Mouse (Mus musculus) hindbrain, embryonic 11.5 days (tissue): ENCODE results near the gene Tmem52b. TPM values are rescaled to one million over a fixed set of nuclear protein-coding genes. Genes with fewer than 3 reads are reported as not detected.

ENCODE experiments used
- ATAC-seq: fragments of 200-750 bp; cut with Nextera tagmentation; 2 replicates; pipeline ENCODE4 v1.8.0; 2017; ENCODE audit warnings: mild to moderate bottlenecking, moderate TSS enrichment, moderate library complexity; ENCODE audit not compliant: low FRiP score
- DNase-seq: peaks from one replicate; pipeline ENCODE4 v3.0.0-alpha.2; 2015; ENCODE audit warnings: low spot score
- H3K27ac ChIP-seq: fragments of 300-500 bp; sonication (generic); 2 replicates; pipeline ENCODE4 v1.5.1; 2014; ENCODE audit warnings: mild to moderate bottlenecking, low read depth, low read length
- H3K27me3 ChIP-seq: fragments of 300-500 bp; sonication (generic); 2 replicates; pipeline ENCODE4 v1.6.1; 2014; ENCODE audit warnings: mild to moderate bottlenecking, low read length, moderate library complexity, mixed read lengths; ENCODE audit not compliant: control insufficient read depth, insufficient read depth
- H3K36me3 ChIP-seq: fragments of 300-500 bp; sonication (generic); 2 replicates; pipeline ENCODE4 v1.6.1; 2014; ENCODE audit warnings: mild to moderate bottlenecking, low read length, moderate library complexity, mixed read lengths; ENCODE audit not compliant: control insufficient read depth, insufficient read depth
- H3K4me1 ChIP-seq: fragments of 300-500 bp; sonication (generic); replicated peaks from 2 replicates; pipeline ENCODE4 v1.6.1; 2014; ENCODE audit warnings: low read length, mixed read lengths; ENCODE audit not compliant: control insufficient read depth, insufficient read depth
- H3K4me2 ChIP-seq: fragments of 300-500 bp; sonication (generic); replicated peaks from 2 replicates; pipeline ENCODE4 v1.6.1; 2014; ENCODE audit warnings: mild to moderate bottlenecking, low read depth, low read length
- H3K4me3 ChIP-seq: fragments of 300-500 bp; sonication (generic); 2 replicates; pipeline ENCODE4 v1.5.1; 2014; ENCODE audit warnings: low read depth, low read length
- H3K9ac ChIP-seq: fragments of 300-500 bp; sonication (generic); 2 replicates; pipeline ENCODE4 v1.6.1; 2014; ENCODE audit warnings: low read depth, low read length
- H3K9me3 ChIP-seq: fragments of 300-500 bp; sonication (generic); 2 replicates; pipeline ENCODE4 v1.6.1; 2016; ENCODE audit warnings: low read length; ENCODE audit not compliant: control insufficient read depth
- WGBS: fragments of 180-500 bp; shearing (Covaris S2); extraction: QIAGEN DNeasy Blood & Tissue Kit; methylation state at CpG from one replicate; pipeline ENCODE4 v1.1.7; 2014; 5-methylcytosine and 5-hydroxymethylcytosine counted together
- polyA plus RNA-seq: library from polyadenylated mRNA; unstranded; fragments of >200 nt; fragmentation: Nextera tagmentation; extraction: Ambion mirVana; gene quantifications from 2 replicates; pipeline ENCODE4 v1.2.1, GENCODE M21; 2014

The Tmem52b gene
- polyA plus RNA-seq, 1 experiment from 2014 or later = not detected

- H3K27ac ChIP-seq = no peak overlapping the region
- H3K4me3 ChIP-seq = no peak overlapping the region
- peaks cover 2% of the 10 kb centered on the region; the same call in 1 of the 2 replicates for H3K36me3 ChIP-seq
- WGBS = 83% methylated on average over 4 of the region's 4 CpGs
- ATAC-seq (no peak), DNase-seq (no peak)
- no peak overlapping the region for H3K9ac ChIP-seq
- H3K9me3 ChIP-seq = no peaks in the 10 kb centered on the region
- no peaks in the 10 kb centered on the region for H3K27me3 ChIP-seq
- H3K4me1 ChIP-seq = no peaks in the 10 kb centered on the region
- no peak overlapping the region for H3K4me2 ChIP-seq
These were observed 23.4 kb downstream of the Tmem52b start for GRCm38 (mm10) chr6:129535723-129536122.

GRCm38 (mm10) chr6:129538555-129538954, 26.2 kb downstream of the Tmem52b start:
- Histone ChIP-seq H3K27ac (no peak overlapping the region), H3K9ac (no peak overlapping the region), H3K4me1 (no peaks in the 10 kb centered on the region), H3K27me3 (no peaks in the 10 kb centered on the region), H3K36me3 (peaks cover 2% of the 10 kb centered on the region), H3K4me2 (no peak overlapping the region), H3K4me3 (no peak overlapping the region), H3K9me3 (no peaks in the 10 kb centered on the region)
- WGBS = 92% methylated on average over 6 of the region's 6 CpGs
- DNase-seq (no peak), ATAC-seq (no peak)

GRCm38 (mm10) chr6:129541931-129542330, 29.6 kb downstream of the Tmem52b start:
- peak; percentile 39 for DNase-seq
- Histone ChIP-seq H3K36me3 (peaks cover 2% of the 10 kb centered on the region), H3K9ac (no peak overlapping the region), H3K4me3 (no peak overlapping the region), H3K27me3 (no peaks in the 10 kb centered on the region), H3K4me2 (no peak overlapping the region), H3K4me1 (no peaks in the 10 kb centered on the region), H3K27ac (no peak overlapping the region), H3K9me3 (no peaks in the 10 kb centered on the region)
- ATAC-seq = peak; percentile 48; the same call in 1 of the 2 replicates
- WGBS = 46% methylated on average over 9 of the region's 9 CpGs

DNA sequence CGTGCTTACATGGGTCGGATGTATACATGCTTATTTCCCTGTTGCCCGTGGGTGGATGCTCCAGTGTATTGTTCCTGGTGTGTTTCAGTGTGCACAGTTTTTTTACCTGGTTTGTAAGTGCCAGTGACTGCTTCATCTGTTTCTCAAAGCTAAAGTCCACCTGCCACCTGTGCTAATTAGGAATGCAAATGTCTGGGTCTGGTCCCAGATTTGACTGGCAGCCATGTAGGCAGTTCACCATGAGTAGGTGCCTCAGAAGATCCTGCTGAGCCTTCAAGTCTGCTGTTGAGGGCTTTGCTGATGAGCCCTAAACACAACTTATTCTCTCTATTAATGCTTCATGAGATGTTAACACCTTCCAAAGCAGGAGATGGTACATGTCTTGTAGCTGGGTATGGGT, 30.2 kb downstream of the Tmem52b start:
- Histone ChIP-seq H3K4me2 (no peak overlapping the region), H3K27me3 (no peaks in the 10 kb centered on the region), H3K9me3 (no peaks in the 10 kb centered on the region), H3K4me3 (no peak overlapping the region), H3K27ac (no peak overlapping the region), H3K36me3 (peaks cover 2% of the 10 kb centered on the region), H3K9ac (no peak overlapping the region), H3K4me1 (no peaks in the 10 kb centered on the region)
- DNase-seq = no peak
- WGBS = 84% methylated on average over 3 of the region's 3 CpGs
- ATAC-seq = no peak

DNA sequence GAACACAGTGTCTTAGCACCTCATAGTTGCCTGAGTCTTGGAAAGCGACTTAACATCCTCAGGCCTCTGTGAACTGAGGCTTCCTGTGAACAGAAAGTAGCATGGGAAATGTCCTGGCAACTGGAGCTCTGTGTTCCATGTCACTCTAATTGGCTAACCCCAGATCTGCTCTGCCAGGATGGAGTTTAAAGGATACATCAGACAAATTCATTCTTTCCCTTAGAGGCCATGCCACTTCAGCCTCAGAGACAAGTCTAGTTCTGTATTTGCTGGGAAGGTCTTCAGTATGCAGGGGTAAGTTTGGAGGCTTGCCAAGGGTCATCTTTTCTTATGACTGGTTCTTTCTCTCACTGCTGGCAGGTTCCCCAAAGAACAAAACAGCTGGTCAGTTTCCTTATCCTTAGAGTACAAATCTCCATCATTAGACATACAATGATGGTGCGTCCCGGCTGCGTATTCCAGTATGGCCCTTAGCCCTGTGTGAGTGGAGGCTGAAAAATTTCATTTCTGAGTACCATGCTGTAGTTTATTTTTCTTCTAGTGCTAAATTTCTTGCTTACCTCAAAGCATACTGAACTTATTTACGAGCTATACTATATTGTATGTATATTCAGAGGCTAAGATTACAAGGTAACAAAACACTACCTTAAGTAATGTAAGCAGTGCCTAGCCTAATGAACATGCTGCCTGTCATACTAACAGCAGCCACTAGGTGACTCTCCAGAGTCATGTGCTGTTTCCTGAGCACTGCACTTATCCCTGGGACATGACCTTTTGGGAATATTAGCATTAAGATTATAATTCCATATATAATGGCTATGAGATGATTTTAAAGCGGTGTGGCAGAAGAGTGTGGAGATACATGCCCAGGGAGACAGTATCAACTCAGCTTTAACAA, 31.6 kb downstream of the Tmem52b start:
- ATAC-seq (peak; percentile 76), DNase-seq (peak; percentile 78)
- WGBS = 70% methylated on average over 6 of the region's 6 CpGs
- Histone ChIP-seq H3K4me1 (no peaks in the 10 kb centered on the region), H3K27me3 (no peaks in the 10 kb centered on the region), H3K4me3 (no peak overlapping the region), H3K36me3 (no peaks in the 10 kb centered on the region; the same call in none of the 2 replicates), H3K4me2 (no peak overlapping the region), H3K9me3 (no peaks in the 10 kb centered on the region), H3K27ac (no peak overlapping the region), H3K9ac (no peak overlapping the region)

GRCm38 (mm10) chr6:129547277-129547676, 34.9 kb downstream of the Tmem52b start:
- H3K9me3 ChIP-seq = no peaks in the 10 kb centered on the region
- no peak for DNase-seq
- no peak overlapping the region for H3K4me2 ChIP-seq
- WGBS = 88% methylated on average over 2 of the region's 2 CpGs
- H3K4me1 ChIP-seq = no peaks in the 10 kb centered on the region
- no peaks in the 10 kb centered on the region for H3K36me3 ChIP-seq
- H3K27me3 ChIP-seq = no peaks in the 10 kb centered on the region
- H3K27ac ChIP-seq = no peak overlapping the region
- ATAC-seq = no peak
- no peak overlapping the region for H3K9ac ChIP-seq
- H3K4me3 ChIP-seq = no peak overlapping the region

DNA sequence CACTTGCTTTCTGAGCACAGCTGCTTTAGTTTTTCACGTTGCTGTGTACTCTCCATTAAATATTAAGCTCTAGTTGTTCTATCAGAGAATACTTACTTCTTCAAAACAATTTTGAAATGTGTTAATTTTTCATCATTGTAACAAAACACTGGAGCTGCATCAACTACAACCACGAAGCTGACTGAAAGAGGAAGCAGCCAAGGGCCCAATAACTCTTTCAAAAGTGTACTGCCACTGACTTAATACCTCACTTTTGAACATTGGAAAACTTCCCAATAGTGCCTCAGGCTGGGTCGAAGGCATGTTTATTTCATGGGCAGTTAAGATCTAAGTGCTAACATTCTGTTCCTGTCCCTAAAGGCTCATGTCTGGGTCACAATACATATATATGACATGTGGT, 35.7 kb downstream of the Tmem52b start:
- DNase-seq = no peak
- H3K9me3 ChIP-seq = no peaks in the 10 kb centered on the region
- H3K9ac ChIP-seq = no peak overlapping the region
- H3K4me2 ChIP-seq = no peak overlapping the region
- H3K4me3 ChIP-seq = no peak overlapping the region
- no peaks in the 10 kb centered on the region for H3K36me3 ChIP-seq
- H3K4me1 ChIP-seq = no peaks in the 10 kb centered on the region
- no peak overlapping the region for H3K27ac ChIP-seq
- no peak for ATAC-seq
- 76% methylated on average over 3 of the region's 3 CpGs for WGBS
- H3K27me3 ChIP-seq = no peaks in the 10 kb centered on the region

- Histone ChIP-seq H3K27ac (no peak overlapping the region), H3K4me3 (no peak overlapping the region), H3K9ac (no peak overlapping the region), H3K36me3 (no peaks in the 10 kb centered on the region), H3K9me3 (no peaks in the 10 kb centered on the region), H3K4me2 (no peak overlapping the region), H3K4me1 (no peaks in the 10 kb centered on the region), H3K27me3 (no peaks in the 10 kb centered on the region)
- DNase-seq (peak; percentile 39), ATAC-seq (peak; percentile 59)
These were observed 45.1 kb downstream of the Tmem52b start for GRCm38 (mm10) chr6:129557298-129558023.
